Mouse (Mus musculus): ENCODE measurements around the gene Zfhx3.
A peak's percentile ranks its signal among the peaks of the same experiment; 100 is the strongest.

The Zfhx3 gene

GRCm38 (mm10) chr8:108553808-108554577 lies 611.5 kb downstream of the Zfhx3 start:
- DNase-seq (ENCODE audit: low read depth): no peak

GRCm38 (mm10) chr8:108554578-108555245 lies 612.3 kb downstream of the Zfhx3 start:
- DNase-seq (ENCODE audit: low read depth): no peak

GRCm38 (mm10) chr8:108563420-108563819 lies 621.0 kb downstream of the Zfhx3 start:
- no peak for DNase-seq (ENCODE audit: low read depth)

DNA sequence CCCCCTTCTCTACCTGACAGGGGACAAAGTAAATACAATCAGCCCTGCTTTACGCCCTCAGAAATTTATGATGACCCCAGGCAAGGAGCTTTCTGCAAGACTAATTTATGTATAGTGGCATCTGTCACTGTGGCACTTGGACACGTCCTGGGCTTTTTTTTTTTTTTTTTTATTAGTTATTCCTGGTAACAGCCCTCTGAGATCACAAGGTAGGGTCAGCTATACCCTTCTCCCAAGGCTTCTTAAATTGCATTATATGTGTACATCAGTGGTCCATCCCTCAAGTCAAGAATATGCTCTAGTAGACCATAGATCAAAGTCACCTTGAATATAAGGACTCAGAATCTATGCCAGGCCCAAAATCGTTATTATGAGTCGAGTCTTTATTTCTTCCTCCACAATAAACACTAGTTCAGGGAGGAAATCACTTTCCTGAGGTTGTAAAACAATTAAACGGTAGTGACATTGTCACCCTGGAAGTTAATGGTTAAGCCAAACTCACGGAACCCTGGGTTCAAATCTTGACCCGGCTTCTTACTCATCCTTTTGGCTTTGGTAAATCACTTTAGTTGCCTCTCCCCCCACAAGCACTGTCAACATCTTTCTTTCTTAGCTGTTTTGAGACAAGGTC lies 621.6 kb downstream of the Zfhx3 start:
- DNase-seq (ENCODE audit: low read depth): no peak

DNA sequence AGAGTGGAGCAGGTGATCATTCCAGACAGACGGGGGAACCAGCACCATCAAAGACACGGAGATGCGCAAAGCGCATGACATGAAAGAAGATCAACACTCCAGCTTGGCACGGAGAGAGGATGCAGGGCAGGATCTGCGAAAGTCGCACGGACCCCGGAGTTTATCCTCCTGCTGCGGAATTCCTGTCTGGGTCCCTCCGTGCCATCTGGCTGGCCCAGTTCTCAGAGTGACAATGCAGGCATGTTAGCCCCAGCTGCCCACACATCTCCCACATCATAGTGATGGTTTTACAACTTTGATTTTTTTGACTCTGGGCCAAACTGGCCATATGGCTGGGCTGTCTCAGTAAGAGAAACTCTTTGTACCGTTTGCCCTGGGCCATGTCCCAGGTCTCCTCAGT lies 623.6 kb downstream of the Zfhx3 start:
- no peak for DNase-seq (ENCODE audit: low read depth)

- DNase-seq (ENCODE audit: low read depth): no peak
Measured at GRCm38 (mm10) chr8:108573295-108574017, 631.0 kb downstream of the Zfhx3 start.

- peak; percentile 37 for DNase-seq (ENCODE audit: low read depth)
Measured at GRCm38 (mm10) chr8:108574101-108574500, 631.7 kb downstream of the Zfhx3 start.

GRCm38 (mm10) chr8:108577571-108577970 lies 635.1 kb downstream of the Zfhx3 start:
- DNase-seq (ENCODE audit: low read depth): no peak

- no peak for DNase-seq (ENCODE audit: low read depth)
Measured at GRCm38 (mm10) chr8:108578388-108578787, 635.9 kb downstream of the Zfhx3 start.

DNA sequence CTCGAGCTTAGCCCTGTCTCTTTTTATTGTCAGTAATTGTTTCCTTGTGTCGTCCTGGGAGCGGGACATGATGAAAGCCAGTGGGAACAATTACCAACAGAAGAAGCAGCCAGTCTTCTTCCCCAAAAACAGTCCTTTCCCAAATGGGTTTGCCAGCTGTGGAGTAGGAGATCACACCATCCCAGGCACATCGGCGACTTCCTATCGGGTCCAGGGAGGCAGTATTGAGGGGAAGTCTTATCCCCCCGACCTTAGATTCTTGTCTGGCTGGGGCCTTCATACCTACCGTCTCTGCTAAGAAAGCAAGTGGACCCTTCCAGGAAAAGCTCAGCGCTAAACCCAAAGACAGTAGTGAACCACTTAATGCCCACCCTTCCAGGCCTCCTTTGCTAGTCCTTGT lies 637.4 kb downstream of the Zfhx3 start:
- DNase-seq (ENCODE audit: low read depth): no peak

DNA sequence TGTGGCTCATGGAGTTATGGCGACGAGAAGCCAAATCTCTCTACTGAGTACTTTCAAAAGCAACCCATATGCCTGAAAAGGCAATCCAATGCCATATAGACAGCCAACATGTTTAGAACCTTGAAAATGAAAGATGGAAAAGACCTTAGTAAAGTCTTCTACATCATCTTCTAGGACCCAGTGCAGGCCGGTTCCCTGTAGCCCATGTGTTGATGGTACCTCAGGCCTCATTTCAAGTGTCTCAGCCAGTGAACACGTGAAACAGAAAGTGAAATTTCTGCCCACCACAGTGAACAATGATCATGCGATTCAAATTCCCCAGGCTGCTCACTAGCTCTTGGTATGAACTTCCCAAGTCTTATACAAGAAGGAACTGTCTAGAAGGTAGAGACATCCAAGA lies 637.9 kb downstream of the Zfhx3 start:
- no peak for DNase-seq (ENCODE audit: low read depth)

GRCm38 (mm10) chr8:108581557-108581956 lies 639.1 kb downstream of the Zfhx3 start:
- DNase-seq (ENCODE audit: low read depth): no peak

DNA sequence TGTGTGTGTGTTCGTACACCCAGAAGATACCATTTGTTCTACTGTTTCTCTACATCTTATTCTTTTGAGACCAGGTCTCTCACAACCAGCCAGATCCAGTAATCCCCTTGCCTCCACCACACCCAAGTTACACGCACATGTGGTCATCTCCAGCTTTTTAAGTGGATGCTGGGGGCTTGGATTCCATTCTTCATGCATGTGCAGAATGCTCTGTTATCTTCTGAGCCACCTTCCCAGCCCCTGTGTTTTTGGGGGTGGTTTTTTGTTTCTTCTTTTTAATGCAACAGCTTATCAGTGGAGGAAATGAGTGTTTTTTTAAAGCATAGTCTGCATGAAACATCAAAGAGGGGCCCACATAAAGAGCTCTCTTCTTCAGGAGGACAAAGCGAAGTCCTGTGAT lies 639.8 kb downstream of the Zfhx3 start:
- no peak for DNase-seq (ENCODE audit: low read depth)

DNA sequence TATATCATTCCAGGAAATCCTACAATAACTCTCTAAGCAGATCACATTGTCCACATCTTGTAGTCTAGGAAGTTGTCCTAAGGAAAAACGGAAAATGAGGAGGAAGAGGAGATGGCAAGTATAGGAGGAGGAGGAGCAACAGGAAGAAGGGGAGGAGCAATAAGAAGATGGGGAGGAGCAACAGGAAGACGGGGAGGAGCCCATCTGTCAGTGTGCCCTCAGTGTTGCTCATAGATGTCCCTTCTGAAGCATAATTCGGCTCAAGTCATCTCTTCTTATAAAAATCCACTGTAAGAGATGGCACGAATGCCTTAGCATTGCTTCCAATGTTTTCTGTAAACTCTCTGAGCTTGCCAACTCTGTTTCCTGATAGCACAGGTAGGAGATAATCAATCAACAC lies 640.8 kb downstream of the Zfhx3 start:
- no peak for DNase-seq (ENCODE audit: low read depth)

DNA sequence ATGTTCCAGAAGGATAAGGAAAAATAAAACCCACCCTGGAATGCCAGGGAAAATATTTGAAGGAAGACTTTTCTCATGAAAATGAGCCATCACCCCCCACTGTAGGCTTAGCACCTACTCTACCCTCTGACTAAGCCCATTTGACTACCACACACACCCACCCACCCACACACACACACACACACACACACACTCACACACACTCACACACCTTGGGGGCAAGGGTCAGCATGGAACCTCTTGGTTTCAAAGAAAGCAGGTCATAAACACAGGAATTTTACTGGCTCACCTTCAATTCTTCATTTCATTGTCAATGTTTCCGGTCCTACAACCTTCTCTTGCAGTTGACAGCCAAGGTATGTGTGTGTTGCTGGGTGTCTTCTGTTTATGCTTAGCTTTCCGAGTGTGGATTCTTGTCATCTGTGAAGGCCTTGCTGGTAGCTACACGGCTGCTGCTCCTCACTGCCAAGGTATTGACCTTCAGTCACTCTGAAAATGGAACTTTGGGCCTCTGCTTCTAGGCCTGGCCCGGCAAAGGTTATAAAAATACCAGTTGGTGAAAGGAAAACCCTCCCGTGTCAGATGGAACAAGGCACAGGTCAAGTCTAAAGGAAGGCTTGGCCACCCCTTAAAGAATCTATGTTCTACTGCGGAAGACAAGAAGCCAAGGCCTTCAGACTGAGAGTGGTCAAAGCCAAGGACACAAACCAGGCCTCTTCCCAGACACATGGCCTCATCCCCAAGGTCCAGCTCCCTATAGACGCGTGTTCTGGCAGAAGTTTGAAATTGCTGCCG lies 641.6 kb downstream of the Zfhx3 start:
- no peak for DNase-seq (ENCODE audit: low read depth)

DNA sequence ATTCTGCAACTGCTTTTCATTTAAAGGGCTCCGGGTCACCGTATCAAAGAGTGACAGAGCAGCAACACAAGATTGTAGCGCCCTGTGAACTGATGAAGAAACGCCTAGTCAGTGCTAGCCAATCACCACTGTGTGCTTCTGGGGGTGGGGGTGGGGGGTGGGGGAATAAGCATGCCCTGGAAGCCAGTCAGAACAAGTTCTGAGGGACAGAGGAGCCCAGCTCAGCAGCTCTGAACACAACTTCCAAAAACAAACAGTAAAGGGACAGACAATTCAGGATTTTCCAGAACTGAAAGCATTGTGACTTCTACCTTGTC lies 642.2 kb downstream of the Zfhx3 start:
- no peak for DNase-seq (ENCODE audit: low read depth)

DNA sequence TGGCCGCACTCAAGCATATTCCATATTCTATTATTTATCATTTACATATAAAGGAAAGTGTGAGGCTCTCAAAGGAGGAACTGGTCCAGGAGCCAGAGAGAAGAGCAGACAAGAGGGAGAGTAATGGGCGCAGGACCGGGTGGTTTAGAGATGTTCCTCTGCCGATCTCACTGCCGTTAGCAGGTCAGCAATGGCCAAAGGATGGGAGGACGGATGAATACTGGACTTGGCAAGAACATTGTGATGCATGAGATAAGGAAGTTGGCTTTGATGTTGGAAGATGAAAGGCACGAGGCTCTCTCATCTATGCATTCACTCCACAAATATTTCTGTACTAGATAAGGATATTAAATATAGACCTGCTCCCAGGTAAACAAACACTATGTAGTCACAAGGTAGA lies 648.6 kb downstream of the Zfhx3 start:
- DNase-seq (ENCODE audit: low read depth): no peak

GRCm38 (mm10) chr8:108592028-108592724 lies 649.7 kb downstream of the Zfhx3 start:
- DNase-seq (ENCODE audit: low read depth): no peak

GRCm38 (mm10) chr8:108592990-108593589 lies 650.6 kb downstream of the Zfhx3 start:
- no peak for DNase-seq (ENCODE audit: low read depth)

GRCm38 (mm10) chr8:108593891-108594290 lies 651.4 kb downstream of the Zfhx3 start:
- no peak for DNase-seq (ENCODE audit: low read depth)

Measured in naive thymus-derived CD4-positive, alpha-beta T cell, adult 2 months (primary cell).